Mouse (Mus musculus) neural tube, embryonic 13.5 days (tissue): Measurements from ENCODE around the gene Krtap9-3. TPM values are rescaled to one million over a fixed set of nuclear protein-coding genes. Genes with fewer than 3 reads are reported as not detected.
"Not testable (repeated sequence)": the region's sequence is repeated elsewhere in the genome, so short reads cannot be mapped to it uniquely, and the experiment has no call there.

Source experiments
- ATAC-seq: fragments of 200-750 bp; cut with Nextera tagmentation; 2 replicates; pipeline ENCODE4 v1.8.0; 2017; ENCODE audit warnings: low read depth, mild to moderate bottlenecking, moderate TSS enrichment, moderate library complexity
- H3K27ac ChIP-seq: fragments of 300-500 bp; sonication (generic); replicated peaks from 2 replicates; pipeline ENCODE4 v1.5.1; 2015; ENCODE audit warnings: moderate library complexity, mild to moderate bottlenecking, inconsistent platforms
- H3K27me3 ChIP-seq: fragments of 300-500 bp; sonication (generic); 2 replicates; pipeline ENCODE4 v1.6.1; 2015; ENCODE audit warnings: mild to moderate bottlenecking, inconsistent platforms
- H3K36me3 ChIP-seq: fragments of 300-500 bp; sonication (generic); 2 replicates; pipeline ENCODE4 v1.6.1; 2015; ENCODE audit warnings: mild to moderate bottlenecking, inconsistent platforms
- H3K4me1 ChIP-seq: fragments of 300-500 bp; sonication (generic); replicated peaks from 2 replicates; pipeline ENCODE4 v1.6.1; 2015; ENCODE audit warnings: inconsistent platforms
- H3K4me2 ChIP-seq: fragments of 300-500 bp; sonication (generic); 2 replicates; pipeline ENCODE4 v1.6.1; 2015; ENCODE audit warnings: inconsistent platforms, mild to moderate bottlenecking, moderate library complexity
- H3K4me3 ChIP-seq: fragments of 300-500 bp; sonication (generic); 2 replicates; pipeline ENCODE4 v1.5.1; 2015; ENCODE audit warnings: mild to moderate bottlenecking, inconsistent platforms
- H3K9ac ChIP-seq: fragments of 300-500 bp; sonication (generic); 2 replicates; pipeline ENCODE4 v1.6.1; 2015; ENCODE audit warnings: moderate library complexity, mild to moderate bottlenecking, inconsistent platforms
- H3K9me3 ChIP-seq: fragments of 300-500 bp; sonication (generic); 2 replicates; pipeline ENCODE4 v1.6.1; 2016; ENCODE audit warnings: inconsistent platforms
- WGBS: fragments of 180-500 bp; shearing (Covaris S2); methylation state at CpG from one replicate; pipeline ENCODE4 v1.1.7; 2015; 5-methylcytosine and 5-hydroxymethylcytosine counted together
- polyA plus RNA-seq: library from polyadenylated mRNA; unstranded; fragments of >200 nt; fragmentation: Nextera tagmentation; extraction: Ambion mirVana; gene quantifications from 2 replicates; pipeline ENCODE4 v1.2.1, GENCODE M21; 2015

Krtap9-3 gene
- polyA plus RNA-seq, 1 experiment from 2014 or later: not detected

- not testable (repeated sequence) for H3K9ac ChIP-seq, H3K4me1 ChIP-seq, H3K36me3 ChIP-seq, H3K27ac ChIP-seq, H3K27me3 ChIP-seq, H3K4me3 ChIP-seq, ATAC-seq, H3K4me2 ChIP-seq, H3K9me3 ChIP-seq
- 50% methylated on average over 1 of the region's 2 CpGs for WGBS
Measured at GRCm38 (mm10) chr11:99610089-99610488, 12.2 kb upstream of the Krtap9-3 start, which contains the start of gene Gm11937. Gene Gm11937 (minus strand): TSS chr11:99610189.

DNA sequence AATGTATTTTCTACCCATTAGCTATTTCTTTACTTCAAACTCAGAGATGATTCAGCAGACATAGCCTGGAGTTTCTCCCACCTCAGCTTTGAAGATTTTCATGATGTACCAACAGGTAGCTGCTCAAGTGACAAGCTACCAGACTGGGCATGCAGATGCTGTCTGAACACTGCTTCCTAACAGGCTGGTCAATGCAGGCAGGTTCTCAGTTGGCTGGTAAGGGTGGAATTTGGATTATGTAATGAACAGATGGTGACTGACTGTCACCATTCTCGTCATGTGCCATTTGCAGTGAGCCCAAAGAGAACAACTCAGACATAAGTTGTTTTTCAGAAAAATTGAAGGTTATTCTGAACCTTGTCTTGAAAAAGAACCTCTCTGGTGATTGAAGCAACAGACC, 11.2 kb upstream of the Krtap9-3 start:
- Histone ChIP-seq H3K9ac (no peak overlapping the region), H3K27me3 (no peaks in the 10 kb centered on the region), H3K4me3 (no peak overlapping the region), H3K9me3 (no peaks in the 10 kb centered on the region), H3K4me2 (no peak overlapping the region), H3K27ac (no peak overlapping the region), H3K36me3 (no peaks in the 10 kb centered on the region), H3K4me1 (no peaks in the 10 kb centered on the region)
- ATAC-seq: no peak
- WGBS: 64% methylated on average over 1 of the region's 1 CpGs

GRCm38 (mm10) chr11:99603208-99603607, 5.3 kb upstream of the Krtap9-3 start, which contains the start of gene Gm11938:
Gene Gm11938 (minus strand): TSS chr11:99603308.
- not testable (repeated sequence) for ATAC-seq, H3K4me1 ChIP-seq, H3K27ac ChIP-seq

GRCm38 (mm10) chr11:99590981-99591380, 6.9 kb downstream of the Krtap9-3 start, which contains the start of gene Krtap1-3:
Gene Krtap1-3 (minus strand): TSS chr11:99591339.
- Histone ChIP-seq H3K9me3 (no peaks in the 10 kb centered on the region), H3K9ac (no peak within 1 kb of the TSS), H3K4me1 (no peaks in the 10 kb centered on the region), H3K4me3 (no peak within 1 kb of the TSS), H3K4me2 (no peak within 1 kb of the TSS), H3K27me3 (no peaks in the 10 kb centered on the region), H3K36me3 (no peaks in the 10 kb centered on the region), H3K27ac (no peak within 1 kb of the TSS)
- WGBS: 91% methylated on average over 6 of the region's 6 CpGs
- no peak for ATAC-seq

More at GRCm38 (mm10) chr11:99603208-99603607, 5.3 kb upstream of the Krtap9-3 start, which contains the start of gene Gm11938:
- not testable (repeated sequence) for H3K4me2 ChIP-seq, H3K9ac ChIP-seq, H3K9me3 ChIP-seq, H3K36me3 ChIP-seq, H3K27me3 ChIP-seq, H3K4me3 ChIP-seq
- 53% methylated on average over 1 of the region's 1 CpGs for WGBS

- WGBS: 88% methylated on average over 7 of the region's 7 CpGs
- Histone ChIP-seq H3K4me3 (no peak overlapping the region), H3K9me3 (no peaks in the 10 kb centered on the region), H3K36me3 (no peaks in the 10 kb centered on the region), H3K4me1 (no peaks in the 10 kb centered on the region), H3K27ac (no peak overlapping the region), H3K4me2 (no peak overlapping the region), H3K9ac (no peak overlapping the region), H3K27me3 (no peaks in the 10 kb centered on the region)
- no peak for ATAC-seq
Measured at GRCm38 (mm10) chr11:99585096-99585495, 12.8 kb downstream of the Krtap9-3 start.

- no peaks in the 10 kb centered on the region for H3K4me1 ChIP-seq
- no peaks in the 10 kb centered on the region for H3K36me3 ChIP-seq
- no peak within 1 kb of the TSS for H3K27ac ChIP-seq
- 86% methylated on average over 5 of the region's 5 CpGs for WGBS
- H3K4me2 ChIP-seq: no peak within 1 kb of the TSS
- no peak for ATAC-seq
- no peaks in the 10 kb centered on the region for H3K27me3 ChIP-seq
- H3K9ac ChIP-seq: no peak within 1 kb of the TSS
- H3K9me3 ChIP-seq: no peaks in the 10 kb centered on the region
- H3K4me3 ChIP-seq: no peak within 1 kb of the TSS
Measured at GRCm38 (mm10) chr11:99583245-99583704, 14.6 kb downstream of the Krtap9-3 start, which contains the start of gene Krtap1-4. Gene Krtap1-4 (minus strand): TSS chr11:99583654.

- no peak overlapping the region for H3K4me2 ChIP-seq
- no peaks in the 10 kb centered on the region for H3K36me3 ChIP-seq
- no peak overlapping the region for H3K4me3 ChIP-seq
- ATAC-seq: no peak
- H3K9me3 ChIP-seq: no peaks in the 10 kb centered on the region
- H3K9ac ChIP-seq: no peak overlapping the region
- no peaks in the 10 kb centered on the region for H3K27me3 ChIP-seq
- WGBS: 86% methylated on average over 6 of the region's 6 CpGs
- no peak overlapping the region for H3K27ac ChIP-seq
- no peaks in the 10 kb centered on the region for H3K4me1 ChIP-seq
Measured at GRCm38 (mm10) chr11:99581564-99581963, 16.3 kb downstream of the Krtap9-3 start.

GRCm38 (mm10) chr11:99581051-99581450, 16.9 kb downstream of the Krtap9-3 start:
- H3K27ac ChIP-seq: no peak overlapping the region
- no peaks in the 10 kb centered on the region for H3K9me3 ChIP-seq
- ATAC-seq: no peak
- 93% methylated on average over 5 of the region's 5 CpGs for WGBS
- no peaks in the 10 kb centered on the region for H3K27me3 ChIP-seq
- H3K4me1 ChIP-seq: no peaks in the 10 kb centered on the region
- H3K4me2 ChIP-seq: no peak overlapping the region
- H3K36me3 ChIP-seq: no peaks in the 10 kb centered on the region
- no peak overlapping the region for H3K9ac ChIP-seq
- no peak overlapping the region for H3K4me3 ChIP-seq

DNA sequence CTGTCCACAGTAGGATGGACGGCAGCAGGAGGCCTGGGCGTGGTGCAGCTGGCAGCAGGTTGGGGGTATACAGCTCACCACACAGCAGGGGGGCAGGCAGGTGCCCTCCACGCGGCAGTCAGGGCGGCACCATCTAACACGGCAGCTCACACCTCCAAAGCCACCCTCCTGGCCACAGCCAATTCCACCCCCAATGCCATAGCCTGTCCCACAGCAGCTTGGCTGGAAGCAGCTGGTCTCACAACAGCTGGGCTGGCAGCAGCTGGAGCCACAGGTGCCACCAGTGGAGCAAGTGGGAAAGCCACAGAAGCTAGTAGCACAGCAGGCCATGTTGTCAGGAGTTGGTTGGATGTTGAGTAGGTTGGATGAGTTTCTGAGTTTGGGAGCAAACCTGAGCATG, 17.3 kb downstream of the Krtap9-3 start, which contains the start of gene Krtap1-5:
Gene Krtap1-5, minus strand, starts transcription at position 381 of the 400 bp plus-strand sequence.
- Histone ChIP-seq H3K27ac (no peak within 1 kb of the TSS), H3K9ac (no peak within 1 kb of the TSS), H3K4me2 (no peak within 1 kb of the TSS), H3K36me3 (no peaks in the 10 kb centered on the region), H3K27me3 (no peaks in the 10 kb centered on the region), H3K4me3 (no peak within 1 kb of the TSS), H3K4me1 (no peaks in the 10 kb centered on the region), H3K9me3 (no peaks in the 10 kb centered on the region)
- 74% methylated on average over 6 of the region's 6 CpGs for WGBS
- no peak for ATAC-seq

DNA sequence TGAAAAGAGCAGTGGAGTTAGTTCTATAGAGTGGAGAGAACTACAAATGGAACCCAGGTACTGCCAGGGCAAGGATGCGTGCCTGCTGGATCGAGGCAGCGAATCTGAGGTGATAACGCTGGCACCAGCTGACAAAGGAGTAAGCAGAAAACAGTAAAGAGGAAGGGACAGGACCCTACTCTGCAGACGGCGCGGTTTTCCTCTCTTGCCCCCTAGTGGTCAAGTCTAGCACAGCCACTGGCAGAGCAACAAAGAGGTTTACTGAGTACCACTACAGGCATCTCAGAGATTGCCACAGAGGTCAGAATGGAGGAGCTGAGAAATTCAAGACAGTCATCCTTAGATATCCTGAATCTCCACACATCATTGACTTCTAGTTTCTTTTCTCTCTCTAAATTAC, 23.8 kb downstream of the Krtap9-3 start:
- peak overlapping the region; percentile 50 for H3K4me2 ChIP-seq
- H3K4me3 ChIP-seq: 0 out of 2 replicates have a peak overlapping the region, but pooled peaks have one; percentile 13
- no peaks in the 10 kb centered on the region for H3K9me3 ChIP-seq
- no peaks in the 10 kb centered on the region for H3K27me3 ChIP-seq
- no peaks in the 10 kb centered on the region for H3K36me3 ChIP-seq
- H3K9ac ChIP-seq: no peak overlapping the region
- 4% methylated on average over 7 of the region's 7 CpGs for WGBS
- ATAC-seq: peak; percentile 77; the same call in 1 of the 2 replicates
- H3K27ac ChIP-seq: no peak overlapping the region
- H3K4me1 ChIP-seq: no peaks in the 10 kb centered on the region

DNA sequence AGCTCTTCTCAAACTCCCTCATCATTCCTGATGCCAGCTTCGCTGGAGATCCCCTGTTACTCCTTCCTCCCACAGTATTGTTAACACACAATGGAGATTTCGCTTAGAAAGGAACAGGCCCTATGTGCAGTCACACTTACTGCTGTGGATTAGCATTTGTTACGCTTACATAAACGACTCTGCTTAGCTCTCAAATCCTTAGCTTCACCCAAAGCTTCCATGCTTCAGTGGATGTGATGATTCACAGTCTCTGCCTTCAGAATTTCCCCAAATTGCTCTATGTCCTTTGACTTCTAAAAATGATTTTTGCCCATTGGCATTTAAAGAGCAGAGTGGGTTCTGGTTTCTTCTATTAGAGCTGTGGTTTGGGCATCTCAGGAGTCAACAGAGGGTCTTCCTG, 24.7 kb downstream of the Krtap9-3 start:
- H3K4me3 ChIP-seq: no peak overlapping the region
- no peak overlapping the region for H3K9ac ChIP-seq
- 57% methylated on average over 4 of the region's 4 CpGs for WGBS
- no peak for ATAC-seq
- no peaks in the 10 kb centered on the region for H3K9me3 ChIP-seq
- H3K4me2 ChIP-seq: no peak overlapping the region
- H3K4me1 ChIP-seq: no peaks in the 10 kb centered on the region
- no peaks in the 10 kb centered on the region for H3K27me3 ChIP-seq
- H3K27ac ChIP-seq: no peak overlapping the region
- H3K36me3 ChIP-seq: no peaks in the 10 kb centered on the region

- Histone ChIP-seq H3K4me3 (no peak within 1 kb of the TSS), H3K9ac (no peak within 1 kb of the TSS), H3K9me3 (no peaks in the 10 kb centered on the region), H3K27me3 (no peaks in the 10 kb centered on the region), H3K27ac (no peak within 1 kb of the TSS), H3K4me1 (no peaks in the 10 kb centered on the region), H3K4me2 (no peak within 1 kb of the TSS), H3K36me3 (no peaks in the 10 kb centered on the region)
- 62% methylated on average over 7 of the region's 7 CpGs for WGBS
- ATAC-seq: no peak
Measured at GRCm38 (mm10) chr11:99566530-99566929, 31.4 kb downstream of the Krtap9-3 start, which contains the start of gene Krtap3-1. Gene Krtap3-1 (minus strand): TSS chr11:99566630.

GRCm38 (mm10) chr11:99562580-99562979, 35.3 kb downstream of the Krtap9-3 start:
- Histone ChIP-seq H3K27ac (no peak overlapping the region), H3K9ac (no peak overlapping the region), H3K9me3 (no peaks in the 10 kb centered on the region), H3K36me3 (no peaks in the 10 kb centered on the region), H3K4me3 (no peak overlapping the region), H3K4me1 (no peaks in the 10 kb centered on the region), H3K4me2 (no peak overlapping the region), H3K27me3 (no peaks in the 10 kb centered on the region)
- no peak for ATAC-seq
- WGBS: 87% methylated on average over 6 of the region's 6 CpGs
